Mouse (Mus musculus) T-helper 1 cell (primary cell): Measurements from ENCODE around the gene Mamstr.
"Not testable (repeated sequence)": the region's sequence is repeated elsewhere in the genome, so short reads cannot be mapped to it uniquely, and the experiment has no call there.

Source experiments
- in situ Hi-C: fragments of 300-600 bp; cut with MboI, MseI; formaldehyde crosslinking; loops from one replicate; pipeline ENCODE4 v1.15.1; 2025; ENCODE audit warnings: high pct_unique_total_duplicates

Gene Mamstr

GRCm38 (mm10) chr7:45649351-45649750 lies 9.6 kb downstream of the Mamstr start:
- in situ Hi-C loops, result no loop called here

GRCm38 (mm10) chr7:45650484-45650883 lies 10.7 kb downstream of the Mamstr start:
- in situ Hi-C loops, result not testable (repeated sequence)

- in situ Hi-C loops, result no loop called here
These were observed 14.8 kb downstream of the Mamstr start for GRCm38 (mm10) chr7:45654424-45655047.

GRCm38 (mm10) chr7:45660746-45661478 lies 21.1 kb downstream of the Mamstr start:
- in situ Hi-C loops, result no loop called here

GRCm38 (mm10) chr7:45661702-45662101 lies 21.9 kb downstream of the Mamstr start:
- in situ Hi-C loops, result not testable (repeated sequence)

- in situ Hi-C loops, result no loop called here
These were observed 25.7 kb downstream of the Mamstr start for GRCm38 (mm10) chr7:45665303-45666138.

- in situ Hi-C loops, result no loop called here
These were observed 26.4 kb downstream of the Mamstr start, which contains the start of gene Fut2 for GRCm38 (mm10) chr7:45666161-45666560. Gene Fut2 (minus strand): TSS chr7:45666394.

GRCm38 (mm10) chr7:45667761-45668160 lies 28.0 kb downstream of the Mamstr start:
- in situ Hi-C loops, result no loop called here

GRCm38 (mm10) chr7:45668921-45669320 lies 29.1 kb downstream of the Mamstr start:
- in situ Hi-C loops, result no loop called here

GRCm38 (mm10) chr7:45677627-45678295 lies 38.0 kb downstream of the Mamstr start:
- in situ Hi-C loops, result no loop called here

- in situ Hi-C loops, result no loop called here
These were observed 38.7 kb downstream of the Mamstr start for GRCm38 (mm10) chr7:45678513-45678912.

- in situ Hi-C loops, result no loop called here
These were observed 40.3 kb downstream of the Mamstr start for GRCm38 (mm10) chr7:45679966-45680621.

- in situ Hi-C loops, result no loop called here
These were observed 41.4 kb downstream of the Mamstr start for GRCm38 (mm10) chr7:45681046-45681736.

- in situ Hi-C loops, result no loop called here
These were observed 42.7 kb downstream of the Mamstr start for GRCm38 (mm10) chr7:45682144-45683126.

- in situ Hi-C loops, result no loop called here
These were observed 43.7 kb downstream of the Mamstr start, which contains the start of gene Ntn5 for GRCm38 (mm10) chr7:45683396-45684050. Gene Ntn5 (plus strand): TSS chr7:45684022.

GRCm38 (mm10) chr7:45685811-45686210 lies 46.0 kb downstream of the Mamstr start:
- in situ Hi-C loops, result no loop called here

GRCm38 (mm10) chr7:45686841-45687240 lies 47.1 kb downstream of the Mamstr start:
- in situ Hi-C loops, result no loop called here

GRCm38 (mm10) chr7:45689099-45689498 lies 49.3 kb downstream of the Mamstr start:
- in situ Hi-C loops, result no loop called here

- in situ Hi-C loops, result no loop called here
These were observed 50.0 kb downstream of the Mamstr start for GRCm38 (mm10) chr7:45689800-45690199.
